Mouse (Mus musculus) embryonic stem cell, embryonic (primary cell): ENCODE measurements around the gene Heatr5a.

ENCODE experiments used
- CTCF ChIA-PET, 4 experiments: fragments of 300-600 bp in 2 of 4; fragments of 350-600 bp in 2 of 4; sonication (Branson Sonifier 250); formaldehyde crosslinking; loops; one replicate each; lab custom pipeline; 2022; ENCODE audit warnings: inconsistent platforms in 2 of 4; lab: Charles Lee
- POLR2A ChIA-PET, 4 experiments: fragments of 300-600 bp in 2 of 4; fragments of 350-600 bp in 2 of 4; sonication (Branson Sonifier 250); formaldehyde crosslinking; loops; one replicate each; lab custom pipeline; 2022; ENCODE audit warnings: antibody characterized with exemption in 4 of 4, inconsistent platforms in 1 of 4; lab: Charles Lee

Heatr5a gene

DNA sequence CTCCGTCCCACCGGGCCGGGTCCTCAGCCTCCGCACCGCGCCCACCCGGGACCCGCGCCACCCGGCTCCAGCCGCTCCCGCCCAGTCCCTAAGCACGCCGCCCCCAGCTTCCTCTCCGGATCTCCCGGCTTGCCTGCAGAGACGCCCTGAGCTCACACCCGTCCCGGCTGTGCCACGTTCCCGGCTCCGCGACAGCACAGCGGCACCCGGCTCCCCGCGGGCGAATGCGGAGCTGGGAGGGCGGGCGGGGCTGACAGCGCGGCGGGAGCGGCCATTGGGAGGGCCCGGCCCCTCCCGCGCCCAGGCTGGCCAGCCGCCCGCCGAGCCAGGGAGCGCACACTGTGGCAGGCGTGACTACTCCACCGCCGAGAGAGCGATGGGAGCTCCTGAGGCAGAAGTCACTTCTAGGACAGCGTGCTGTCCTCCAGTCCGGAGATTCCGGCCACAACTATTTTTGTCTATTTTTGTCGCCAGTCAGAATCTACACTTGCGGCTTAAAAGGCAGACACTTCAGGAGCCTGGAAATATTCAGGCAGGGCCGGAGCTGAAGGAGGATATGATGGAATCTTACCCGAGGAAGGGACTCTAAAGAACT is at the start of gene Heatr5a:
TSS of gene Heatr5a (minus strand) at position 252 of the 595 bp plus-strand sequence.
- ChIA-PET CTCF (interaction anchor here (0.5 to 1.6 kb wide), 11 partner anchors 10 to 667 kb away, joined by 3 to 15 read pairs (median 4); partner anchors contain the start of genes Dtd2 (in 2 of the 4) and Strn3 (in 1 of the 4)), POLR2A (interaction anchor here (0.6 to 6.7 kb wide), 52 partner anchors 9 to 864 kb away, joined by 3 to 42 read pairs (median 4); partner anchors contain the start of genes Dtd2 (in 4 of the 4), Hectd1 (in 2 of the 4), Nubpl (in 2 of the 4) and Strn3 (in 2 of the 4))

DNA sequence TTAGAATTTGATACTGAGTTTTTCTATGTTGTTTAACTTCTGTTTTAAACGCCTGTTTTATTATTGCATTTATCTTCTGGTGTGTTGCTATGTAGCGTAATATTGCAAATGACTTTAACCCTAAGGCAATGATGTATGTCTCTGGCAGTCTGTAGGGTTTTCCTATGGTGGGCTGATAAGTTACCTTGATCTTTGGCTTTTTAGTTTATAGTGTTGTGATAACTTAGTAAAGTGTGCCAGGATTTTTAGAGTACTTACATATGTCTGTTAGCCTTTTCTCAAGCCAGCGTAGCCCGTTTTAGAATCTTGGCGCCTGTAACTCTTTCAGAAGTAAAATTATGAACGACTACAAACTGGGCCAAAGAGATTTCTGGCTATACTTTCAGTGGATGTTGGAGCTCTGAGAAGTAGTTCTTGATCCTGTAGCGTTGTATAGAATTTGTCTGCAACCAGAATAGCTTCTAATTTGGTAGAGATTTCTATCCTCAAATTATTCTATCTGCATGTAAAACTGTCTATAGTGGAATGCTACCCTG is 43.4 kb upstream of the Heatr5a start:
- CTCF ChIA-PET = interaction anchor here in 1 of 4 experiments (0.9 kb wide), 1 partner anchor 13 kb away, joined by 3 read pairs; no protein-coding TSS in a partner anchor

DNA sequence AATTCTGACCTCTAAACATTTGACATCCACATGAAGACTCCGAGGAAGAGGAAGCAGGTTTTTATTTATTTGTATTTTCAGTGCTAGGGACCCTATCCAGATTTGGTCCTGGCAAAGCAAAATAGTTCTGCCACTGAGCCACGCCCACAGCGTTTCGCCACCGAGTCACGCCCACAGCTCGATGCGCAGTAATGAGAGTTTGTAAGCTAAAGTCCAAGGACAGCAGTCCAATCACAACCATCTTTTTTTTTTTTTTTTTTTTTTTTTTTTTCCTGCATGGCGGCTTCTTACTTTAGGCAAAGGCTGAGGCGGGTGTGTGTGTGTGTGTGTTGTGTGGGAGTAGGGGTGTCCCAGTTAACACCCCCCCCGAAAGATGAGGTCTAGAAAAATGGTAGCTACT is 42.9 kb upstream of the Heatr5a start:
- ChIA-PET POLR2A (interaction anchor here in 2 of 4 experiments (0.6 to 1.5 kb wide), 6 partner anchors 8 to 484 kb away, joined by 3 to 8 read pairs (median 4); partner anchors contain the start of gene Dtd2 (in 1 of the 2)), CTCF (interaction anchor here in 3 of 4 experiments (0.6 to 0.9 kb wide), 7 partner anchors 13 to 1589 kb away, joined by 3 to 15 read pairs (median 3); partner anchors contain the start of gene Gpr33 (in 1 of the 3))

More for the DNA sequence above, 43.4 kb upstream of the Heatr5a start:
- POLR2A ChIA-PET = interaction anchor here in 1 of 4 experiments (1.5 kb wide), 1 partner anchor 8 kb away, joined by 8 read pairs; the partner anchor contains the start of gene Dtd2

DNA sequence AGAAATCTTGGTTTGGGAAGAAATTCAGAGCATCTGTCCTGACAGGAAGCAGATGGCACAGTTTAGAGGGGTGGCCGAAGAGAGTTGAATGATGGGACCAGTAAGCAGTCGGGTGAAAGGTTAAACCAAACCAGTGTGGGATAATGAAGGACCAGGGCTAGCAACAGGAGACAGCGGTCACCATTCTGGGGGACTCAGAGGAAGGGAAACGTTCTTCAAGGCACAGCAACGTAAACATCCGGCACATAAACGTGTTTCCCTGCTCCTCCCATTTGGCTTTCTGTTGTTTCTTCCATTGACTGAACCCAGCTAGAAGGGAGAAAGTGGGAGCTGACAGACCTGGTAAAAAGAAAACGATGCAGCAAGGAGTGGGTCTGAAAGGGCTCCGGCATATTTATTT is 42.2 kb upstream of the Heatr5a start:
- ChIA-PET POLR2A (no interaction called here), CTCF (no interaction called here)

DNA sequence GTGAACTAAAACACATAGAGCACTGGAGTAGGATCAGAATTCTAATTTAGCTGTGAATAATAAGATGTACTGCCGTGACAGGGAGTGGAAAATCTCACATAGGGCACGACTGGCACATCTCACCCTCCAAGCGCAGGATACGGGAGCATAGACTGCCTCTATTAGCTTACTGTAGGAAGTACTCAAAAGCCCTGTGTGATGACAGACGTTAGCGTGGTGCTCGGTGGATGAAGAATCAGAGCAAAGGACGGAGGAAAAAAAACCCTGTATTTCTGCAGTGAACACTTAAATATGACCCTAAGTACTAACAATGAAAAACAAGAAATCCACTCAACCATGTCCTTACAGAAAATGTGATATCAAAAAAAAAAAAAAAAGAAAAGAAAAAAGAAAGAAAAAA is 41.0 kb upstream of the Heatr5a start:
- ChIA-PET CTCF (interaction anchor here in 1 of 4 experiments (1.0 kb wide), 1 partner anchor 629 kb away, joined by 4 read pairs; no protein-coding TSS in a partner anchor), POLR2A (no interaction called here)

DNA sequence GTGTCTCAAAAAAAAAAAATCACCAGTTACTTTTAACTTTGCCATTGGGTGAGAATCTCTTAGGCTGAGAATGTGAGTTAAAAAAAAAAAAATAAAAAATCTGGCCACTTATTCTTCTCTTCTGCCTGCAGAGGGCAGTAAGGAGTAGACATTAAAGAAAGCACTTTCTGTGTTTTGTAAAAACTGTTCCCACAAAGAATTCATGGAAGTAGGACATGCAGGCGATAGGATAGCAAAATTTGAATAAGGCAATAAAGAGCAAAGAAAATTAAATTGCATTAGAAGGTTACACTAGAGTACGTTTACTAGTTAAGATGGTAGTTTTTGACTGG is 39.5 kb upstream of the Heatr5a start:
- POLR2A ChIA-PET = interaction anchor here in 1 of 4 experiments (0.8 kb wide), 1 partner anchor 9 kb away, joined by 3 read pairs; no protein-coding TSS in a partner anchor
- CTCF ChIA-PET = interaction anchor here in 3 of 4 experiments (0.7 to 1.8 kb wide), 5 partner anchors 9 to 30 kb away, joined by 3 to 6 read pairs (median 4); no protein-coding TSS in a partner anchor

DNA sequence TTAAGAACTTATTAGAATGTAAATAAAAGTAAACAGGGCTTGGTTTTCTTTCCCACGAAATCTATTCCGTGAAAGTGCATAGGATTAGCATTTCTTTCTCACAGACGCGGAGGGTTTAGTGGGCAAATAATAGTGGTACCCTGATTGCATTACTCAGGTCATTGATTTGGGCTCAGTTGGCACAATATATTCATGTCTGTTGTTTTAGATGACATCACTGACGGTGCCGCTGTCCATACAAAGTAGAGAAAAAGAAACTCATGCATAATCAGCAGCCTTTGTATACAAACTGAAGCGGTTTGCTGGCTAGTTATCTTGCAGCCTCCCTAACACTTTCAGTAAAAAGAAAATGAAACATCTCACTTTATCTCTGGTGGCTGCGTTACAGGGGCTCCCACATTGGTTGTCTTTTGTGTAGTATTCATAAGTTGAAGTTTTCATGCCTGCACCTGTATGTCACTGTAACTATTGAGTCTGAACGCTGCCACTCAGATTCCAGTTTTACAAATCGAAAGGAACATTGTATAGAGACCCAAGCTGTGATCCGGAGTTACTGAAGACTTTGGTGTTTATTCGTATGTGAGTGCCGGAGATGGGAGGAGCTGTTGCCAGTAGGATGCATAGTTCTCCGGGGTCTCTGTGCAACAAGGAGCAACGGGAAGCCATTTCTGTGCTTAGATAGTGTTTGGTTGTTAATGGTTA is 39.0 kb upstream of the Heatr5a start:
- POLR2A ChIA-PET = interaction anchor here in 1 of 4 experiments (0.8 kb wide), 1 partner anchor 9 kb away, joined by 3 read pairs; no protein-coding TSS in a partner anchor
- CTCF ChIA-PET = interaction anchor here in 3 of 4 experiments (0.7 to 1.8 kb wide), 3 partner anchors 8 to 30 kb away, joined by 4 to 6 read pairs (median 5); no protein-coding TSS in a partner anchor

DNA sequence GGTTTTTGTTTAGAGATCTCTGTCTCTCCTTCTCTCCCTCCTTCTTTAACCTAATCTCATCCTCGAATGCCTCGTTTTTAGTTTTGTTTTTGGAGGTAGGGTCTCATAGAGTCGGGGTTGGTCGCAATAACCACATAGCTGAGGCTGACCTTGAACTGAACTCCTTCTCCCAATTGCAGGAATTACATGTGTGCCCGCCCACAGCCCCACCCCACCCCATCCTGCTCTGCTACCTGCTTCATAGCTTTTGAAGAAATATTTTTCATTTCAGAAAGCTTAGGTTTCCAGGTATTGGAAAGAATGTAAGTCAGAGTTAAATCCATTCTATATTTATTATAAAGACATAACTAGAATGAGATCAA is 35.5 kb upstream of the Heatr5a start:
- ChIA-PET CTCF (interaction anchor here in 2 of 4 experiments (0.6 to 1.4 kb wide), 2 partner anchors 35 to 501 kb away, joined by 4 to 15 read pairs (median 6); partner anchors contain the start of gene Heatr5a (in 2 of the 2)), POLR2A (interaction anchor here (0.6 to 4.4 kb wide), 75 partner anchors 8 to 829 kb away, joined by 3 to 42 read pairs (median 4); partner anchors contain the start of genes Heatr5a (in 4 of the 4), Nubpl (in 3 of the 4), Strn3 (in 2 of the 4) and Arhgap5 (in 1 of the 4))

DNA sequence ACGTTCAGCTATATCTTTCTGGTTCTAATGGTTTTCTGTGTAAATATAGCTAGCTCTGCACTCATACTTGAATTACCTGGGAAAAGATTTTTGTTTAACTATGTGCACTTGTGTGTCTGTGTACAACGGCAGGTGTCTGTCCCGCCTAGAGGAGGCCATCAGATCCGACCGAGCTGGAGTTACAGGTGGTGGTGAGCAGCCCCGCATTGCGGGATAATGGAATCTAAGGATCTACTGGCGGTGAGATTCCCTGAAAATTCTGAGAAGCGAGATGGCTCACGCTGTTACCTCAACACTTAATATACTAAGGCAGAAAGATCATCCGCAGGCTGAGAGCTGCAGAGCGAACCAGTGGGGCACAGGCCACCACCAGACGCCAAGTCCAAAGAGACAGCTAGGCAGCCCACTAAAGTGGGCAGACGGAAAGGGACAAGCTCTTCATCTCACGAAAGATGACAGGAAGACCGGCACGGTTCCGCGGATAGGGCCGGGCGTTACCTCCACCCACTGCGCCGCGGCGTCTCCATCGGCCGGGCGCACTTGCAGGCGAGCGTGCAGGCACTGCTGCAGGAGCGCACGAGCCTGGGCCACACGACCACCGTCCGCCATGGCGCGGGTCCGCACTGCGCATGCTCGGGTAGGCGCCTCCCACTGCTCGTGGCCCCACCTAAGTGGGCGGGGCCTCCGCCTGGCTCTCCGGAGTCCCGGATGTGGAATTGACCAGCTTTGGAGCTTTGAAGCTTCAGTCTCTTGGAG is 34.9 kb upstream of the Heatr5a start, which contains the start of gene Dtd2:
TSS of gene Dtd2 (minus strand) at position 625 of the 756 bp plus-strand sequence.
- POLR2A ChIA-PET = interaction anchor here (0.6 to 4.4 kb wide), 78 partner anchors 8 to 829 kb away, joined by 3 to 42 read pairs (median 4); partner anchors contain the start of genes Heatr5a (in 4 of the 4), Nubpl (in 3 of the 4), Strn3 (in 2 of the 4) and Arhgap5 (in 1 of the 4)
- CTCF ChIA-PET = interaction anchor here in 3 of 4 experiments (0.5 to 1.4 kb wide), 3 partner anchors 35 to 632 kb away, joined by 3 to 15 read pairs (median 4); partner anchors contain the start of gene Heatr5a (in 2 of the 3)

DNA sequence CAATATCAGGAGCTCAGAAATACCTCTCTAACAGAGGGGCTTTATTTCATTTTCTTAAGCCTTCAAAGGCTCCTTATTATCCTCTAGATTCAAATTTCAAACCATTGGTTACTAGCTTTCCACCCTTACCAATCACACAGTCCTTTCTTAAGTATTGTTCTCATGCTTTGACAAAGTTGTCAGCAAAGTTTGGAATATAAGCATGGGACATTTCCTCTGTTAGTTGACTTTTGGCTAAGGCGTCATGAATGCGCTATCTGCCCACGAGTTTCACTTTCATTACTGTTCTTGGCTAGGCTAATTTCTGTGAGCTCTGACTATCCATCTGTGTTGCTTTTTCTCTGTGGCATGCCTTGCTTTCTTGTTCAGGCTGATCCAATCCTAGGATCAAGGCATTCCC is 31.6 kb upstream of the Heatr5a start:
- ChIA-PET POLR2A (interaction anchor here in 2 of 4 experiments (0.9 to 3.1 kb wide), 8 partner anchors 8 to 601 kb away, joined by 3 to 18 read pairs (median 4); partner anchors contain the start of gene Heatr5a (in 2 of the 2)), CTCF (interaction anchor here in 1 of 4 experiments (1.3 kb wide), 1 partner anchor 16 kb away, joined by 3 read pairs; no protein-coding TSS in a partner anchor)

DNA sequence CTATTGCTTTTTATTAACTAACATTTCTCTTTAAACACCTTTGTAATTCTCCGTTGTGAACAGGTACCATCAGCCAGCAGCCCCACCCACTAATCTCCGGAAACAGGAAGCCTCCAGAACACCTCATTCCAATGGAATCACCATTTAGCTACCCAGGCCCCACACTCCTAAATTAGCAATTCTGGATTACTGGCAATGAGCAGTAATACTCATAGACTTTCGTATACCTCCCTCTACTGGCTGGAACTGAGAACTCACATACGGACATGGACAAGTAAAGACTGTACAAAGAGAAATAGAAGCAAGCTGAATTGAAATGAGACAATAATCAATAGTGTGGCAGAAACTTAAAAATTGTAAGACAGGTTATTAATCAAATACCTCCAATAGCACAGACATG is 30.4 kb upstream of the Heatr5a start:
- ChIA-PET POLR2A (interaction anchor here in 2 of 4 experiments (0.7 to 3.1 kb wide), 11 partner anchors 9 to 602 kb away, joined by 3 to 18 read pairs (median 4); partner anchors contain the start of gene Heatr5a (in 2 of the 2)), CTCF (interaction anchor here (0.6 to 1.5 kb wide), 23 partner anchors 9 to 807 kb away, joined by 3 to 6 read pairs (median 3); partner anchors contain the start of genes Heatr5a (in 2 of the 4) and Strn3 (in 1 of the 4))

DNA sequence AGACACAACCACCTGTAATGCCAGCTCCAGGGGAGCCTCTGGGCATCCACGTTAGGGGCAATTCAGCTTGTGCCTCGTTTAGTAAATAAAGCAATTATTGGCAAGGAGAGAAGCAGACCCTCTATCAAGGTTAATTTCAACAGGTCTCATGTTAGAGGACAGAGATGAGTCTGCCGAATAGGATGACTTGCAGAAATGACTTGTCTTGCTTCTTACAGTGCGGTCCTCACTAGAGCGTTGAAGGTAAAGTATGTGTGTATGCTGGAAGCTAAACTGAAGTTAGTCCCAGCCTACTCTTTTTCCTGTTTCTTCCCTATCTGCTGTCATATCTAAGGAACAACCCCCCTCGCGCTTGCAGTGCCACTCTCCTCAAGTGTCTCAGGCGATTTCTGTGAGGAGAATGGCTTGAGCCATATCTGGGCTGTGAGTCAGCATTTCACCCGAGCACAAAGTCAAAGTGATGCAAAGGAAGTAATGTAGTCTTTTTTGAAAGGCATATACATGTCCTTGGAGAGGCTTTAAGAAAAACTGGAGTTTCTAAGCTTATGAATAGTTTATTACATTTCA is 27.3 kb upstream of the Heatr5a start:
- ChIA-PET CTCF (interaction anchor here in 2 of 4 experiments (0.7 to 1.0 kb wide), 2 partner anchors 19 to 106 kb away, joined by 3 to 5 read pairs; no protein-coding TSS in a partner anchor), POLR2A (interaction anchor here in 3 of 4 experiments (0.7 to 2.9 kb wide), 6 partner anchors 8 to 289 kb away, joined by 3 to 10 read pairs (median 4); partner anchors contain the start of genes Heatr5a (in 2 of the 3) and Dtd2 (in 1 of the 3))

DNA sequence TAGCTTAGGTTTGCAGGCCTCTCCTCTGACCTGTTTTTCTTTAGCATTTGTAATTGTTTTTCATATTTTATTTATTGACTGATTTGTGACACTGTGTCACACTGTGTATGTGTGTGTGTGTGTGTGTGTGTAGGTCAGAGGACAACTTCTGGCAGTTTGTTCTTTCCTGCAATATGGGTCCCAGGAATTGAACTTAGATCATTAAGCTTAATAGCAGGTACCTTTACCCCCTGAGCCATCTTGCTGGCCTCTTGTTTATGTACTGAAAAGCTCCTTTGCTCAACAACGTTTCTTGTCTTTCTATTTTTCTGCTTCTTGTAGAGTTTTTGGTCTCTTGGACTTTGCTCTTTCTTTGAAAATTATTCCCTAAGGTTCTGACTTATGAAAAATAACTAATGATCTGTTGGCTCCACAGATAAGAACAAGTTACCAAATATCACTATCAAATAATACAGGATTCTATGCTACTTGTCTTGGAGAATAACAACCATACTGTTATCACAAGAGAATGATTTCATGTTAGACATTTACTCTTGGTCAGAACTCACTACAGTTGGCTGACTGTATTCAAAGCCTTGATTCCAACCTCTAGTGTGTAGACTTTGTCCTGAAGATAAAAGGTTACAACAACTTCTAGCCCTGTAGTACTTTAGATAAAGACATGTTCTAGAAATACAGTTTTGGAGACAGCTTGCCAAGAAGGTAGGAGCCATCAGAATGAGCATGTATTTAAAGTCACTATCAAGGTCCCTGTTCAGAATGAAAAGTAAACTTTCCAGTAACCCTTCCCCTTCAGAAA is 24.8 kb upstream of the Heatr5a start:
- POLR2A ChIA-PET = interaction anchor here in 2 of 4 experiments (0.6 to 4.2 kb wide), 4 partner anchors 9 to 230 kb away, joined by 3 to 28 read pairs (median 7); partner anchors contain the start of gene Dtd2 (in 2 of the 2)
- CTCF ChIA-PET = no interaction called here

DNA sequence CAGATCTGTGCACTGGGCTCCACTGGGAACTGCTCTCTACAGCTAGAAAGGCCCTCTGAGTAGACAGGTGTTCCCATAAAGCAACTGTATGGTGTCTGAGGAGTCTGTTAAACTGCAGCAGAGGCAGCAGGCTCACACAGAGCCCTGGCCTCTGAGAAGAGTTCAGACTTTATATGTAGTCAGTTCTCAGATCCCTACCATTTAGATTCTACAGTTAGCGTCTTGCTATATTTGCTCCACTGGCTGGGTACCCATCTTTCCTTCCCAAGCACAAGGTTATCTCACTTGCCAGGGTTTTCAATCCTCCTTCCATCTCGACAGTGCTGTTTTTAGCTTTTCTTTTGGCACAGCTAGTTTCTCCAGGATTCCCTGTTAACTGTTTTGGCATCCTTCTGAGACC is 19.5 kb upstream of the Heatr5a start:
- ChIA-PET CTCF (interaction anchor here in 1 of 4 experiments (0.5 to 0.7 kb wide), 2 partner anchors 11 to 69 kb away, joined by 3 to 4 read pairs; no protein-coding TSS in a partner anchor), POLR2A (interaction anchor here in 3 of 4 experiments (0.6 to 7.2 kb wide), 11 partner anchors 8 to 101 kb away, joined by 3 to 29 read pairs (median 5); partner anchors contain the start of genes Dtd2 (in 3 of the 3) and Heatr5a (in 1 of the 3))

DNA sequence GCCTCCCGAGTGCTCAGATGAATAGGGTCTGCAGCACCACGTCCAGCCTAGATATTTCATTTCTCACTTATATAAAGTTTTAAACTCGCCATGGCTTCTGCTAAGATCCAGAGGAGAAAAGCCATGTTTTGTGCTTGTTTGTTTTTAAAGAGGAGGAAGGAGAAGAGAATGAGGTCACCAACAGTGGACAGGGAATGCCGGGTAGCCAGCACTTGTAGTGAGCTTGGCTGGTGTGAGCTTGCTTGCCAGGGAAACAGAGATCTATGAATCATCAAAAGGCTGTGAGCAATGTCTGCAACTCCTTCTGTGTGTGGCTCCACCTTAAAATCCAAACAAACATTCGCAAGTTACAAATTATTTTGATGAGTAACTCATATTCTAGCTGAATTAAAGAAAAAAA is 17.4 kb upstream of the Heatr5a start:
- POLR2A ChIA-PET = interaction anchor here in 2 of 4 experiments (2.7 to 7.2 kb wide), 3 partner anchors 18 kb away, joined by 11 to 29 read pairs (median 17); partner anchors contain the start of genes Dtd2 (in 2 of the 2) and Heatr5a (in 1 of the 2)
- CTCF ChIA-PET = interaction anchor here in 1 of 4 experiments (0.9 kb wide), 1 partner anchor 17 kb away, joined by 4 read pairs; no protein-coding TSS in a partner anchor
